Mouse (Mus musculus): ENCODE results near the gene Bag2. TPM values are rescaled to one million over a fixed set of nuclear protein-coding genes. Genes with fewer than 3 reads are reported as not detected.

The Bag2 gene
- 17.4 and 18.5 TPM in 2 replicates for polyA plus RNA-seq (2015; fragmentation: Nextera tagmentation; extraction: Ambion mirVana)

GRCm38 (mm10) chr1:33757491-33758041, at the start of gene Bag2:
Gene Bag2, minus strand, starts transcription at chr1:33757795.
- peaks cover 9% of the 10 kb centered on the region for H3K36me3 ChIP-seq
- no peaks in the 10 kb centered on the region for H3K9me3 ChIP-seq
- peak within 1 kb of the TSS; percentile 62 for H3K4me3 ChIP-seq (replicated peaks)
- peak within 1 kb of the TSS; percentile 97 for H3K4me2 ChIP-seq (replicated peaks)
- H3K4me1 ChIP-seq (replicated peaks) = peaks cover 21% of the 10 kb centered on the region
- H3K27ac ChIP-seq = no peak within 1 kb of the TSS
- peak; percentile 90 for ATAC-seq
- no peaks in the 10 kb centered on the region for H3K27me3 ChIP-seq
- peak within 1 kb of the TSS; percentile 81 for H3K9ac ChIP-seq (replicated peaks)
- 1% methylated on average over 61 of the region's 61 CpGs for WGBS

- 97% methylated on average over 2 of the region's 2 CpGs for WGBS
- Histone ChIP-seq H3K4me1 (replicated peaks) (no peaks in the 10 kb centered on the region), H3K27me3 (no peaks in the 10 kb centered on the region), H3K4me2 (replicated peaks) (no peak overlapping the region), H3K4me3 (replicated peaks) (no peak overlapping the region), H3K36me3 (peaks cover 70% of the 10 kb centered on the region), H3K9ac (replicated peaks) (no peak overlapping the region), H3K9me3 (no peaks in the 10 kb centered on the region), H3K27ac (no peak overlapping the region)
- no peak for ATAC-seq
Measured at GRCm38 (mm10) chr1:33803323-33803722, 45.7 kb upstream of the Bag2 start.

- Histone ChIP-seq H3K9me3 (no peaks in the 10 kb centered on the region), H3K36me3 (peaks cover 59% of the 10 kb centered on the region), H3K4me3 (replicated peaks) (no peak overlapping the region), H3K4me1 (replicated peaks) (no peaks in the 10 kb centered on the region), H3K4me2 (replicated peaks) (no peak overlapping the region), H3K9ac (replicated peaks) (no peak overlapping the region), H3K27me3 (no peaks in the 10 kb centered on the region), H3K27ac (no peak overlapping the region)
- no peak for ATAC-seq
- 90% methylated on average over 3 of the region's 3 CpGs for WGBS
Measured at GRCm38 (mm10) chr1:33799620-33800019, 42.0 kb upstream of the Bag2 start.

GRCm38 (mm10) chr1:33788493-33788892, 30.9 kb upstream of the Bag2 start:
- H3K9ac ChIP-seq (replicated peaks) = no peak overlapping the region
- no peak overlapping the region for H3K4me3 ChIP-seq (replicated peaks)
- H3K9me3 ChIP-seq = no peaks in the 10 kb centered on the region
- H3K4me2 ChIP-seq (replicated peaks) = no peak overlapping the region
- H3K4me1 ChIP-seq (replicated peaks) = no peaks in the 10 kb centered on the region
- H3K27ac ChIP-seq = no peak overlapping the region
- ATAC-seq = no peak
- no peaks in the 10 kb centered on the region for H3K27me3 ChIP-seq
- H3K36me3 ChIP-seq = peaks cover 6% of the 10 kb centered on the region
- 64% methylated on average over 3 of the region's 3 CpGs for WGBS

- ATAC-seq = no peak
- H3K9me3 ChIP-seq = no peaks in the 10 kb centered on the region
- peak overlapping the region; percentile 19; the same call in 1 of the 2 replicates for H3K27ac ChIP-seq
- H3K4me3 ChIP-seq (replicated peaks) = no peak overlapping the region
- WGBS = 88% methylated on average over 5 of the region's 5 CpGs
- no peak overlapping the region for H3K4me2 ChIP-seq (replicated peaks)
- peaks cover 8% of the 10 kb centered on the region for H3K36me3 ChIP-seq
- H3K4me1 ChIP-seq (replicated peaks) = no peaks in the 10 kb centered on the region
- no peak overlapping the region for H3K9ac ChIP-seq (replicated peaks)
- H3K27me3 ChIP-seq = no peaks in the 10 kb centered on the region
Measured at GRCm38 (mm10) chr1:33788072-33788471, 30.5 kb upstream of the Bag2 start.

- over 99% methylated on average over 5 of the region's 5 CpGs for WGBS
- H3K9ac ChIP-seq (replicated peaks) = no peak overlapping the region
- H3K4me3 ChIP-seq (replicated peaks) = no peak overlapping the region
- H3K4me2 ChIP-seq (replicated peaks) = no peak overlapping the region
- peaks cover 21% of the 10 kb centered on the region for H3K36me3 ChIP-seq
- no peak overlapping the region for H3K27ac ChIP-seq
- no peaks in the 10 kb centered on the region for H3K27me3 ChIP-seq
- H3K4me1 ChIP-seq (replicated peaks) = no peaks in the 10 kb centered on the region
- H3K9me3 ChIP-seq = no peaks in the 10 kb centered on the region
- no peak for ATAC-seq
Measured at GRCm38 (mm10) chr1:33784561-33784960, 27.0 kb upstream of the Bag2 start.

- H3K9me3 ChIP-seq = no peaks in the 10 kb centered on the region
- 91% methylated on average over 14 of the region's 14 CpGs for WGBS
- H3K36me3 ChIP-seq = peaks cover 56% of the 10 kb centered on the region
- H3K4me1 ChIP-seq (replicated peaks) = no peaks in the 10 kb centered on the region
- no peak overlapping the region for H3K4me2 ChIP-seq (replicated peaks)
- no peak overlapping the region for H3K9ac ChIP-seq (replicated peaks)
- H3K4me3 ChIP-seq (replicated peaks) = no peak overlapping the region
- no peak for ATAC-seq
- no peak overlapping the region for H3K27ac ChIP-seq
- H3K27me3 ChIP-seq = no peaks in the 10 kb centered on the region
Measured at GRCm38 (mm10) chr1:33776175-33776611, 18.6 kb upstream of the Bag2 start.

GRCm38 (mm10) chr1:33772106-33772505, 14.5 kb upstream of the Bag2 start:
- Histone ChIP-seq H3K9me3 (no peaks in the 10 kb centered on the region), H3K4me3 (replicated peaks) (no peak overlapping the region), H3K4me1 (replicated peaks) (no peaks in the 10 kb centered on the region), H3K27me3 (no peaks in the 10 kb centered on the region), H3K27ac (no peak overlapping the region), H3K36me3 (peaks cover 66% of the 10 kb centered on the region), H3K9ac (replicated peaks) (no peak overlapping the region), H3K4me2 (replicated peaks) (no peak overlapping the region)
- 96% methylated on average over 9 of the region's 9 CpGs for WGBS
- ATAC-seq = no peak

- no peak overlapping the region for H3K4me2 ChIP-seq (replicated peaks)
- no peak overlapping the region for H3K27ac ChIP-seq
- H3K4me1 ChIP-seq (replicated peaks) = no peaks in the 10 kb centered on the region
- no peak overlapping the region for H3K4me3 ChIP-seq (replicated peaks)
- no peak overlapping the region for H3K9ac ChIP-seq (replicated peaks)
- peaks cover 61% of the 10 kb centered on the region for H3K36me3 ChIP-seq
- ATAC-seq = no peak
- 89% methylated on average over 10 of the region's 10 CpGs for WGBS
- no peaks in the 10 kb centered on the region for H3K9me3 ChIP-seq
- no peaks in the 10 kb centered on the region for H3K27me3 ChIP-seq
Measured at GRCm38 (mm10) chr1:33771621-33772020, 14.0 kb upstream of the Bag2 start.

- Histone ChIP-seq H3K27ac (no peak overlapping the region), H3K9ac (replicated peaks) (no peak overlapping the region), H3K4me1 (replicated peaks) (no peaks in the 10 kb centered on the region), H3K9me3 (no peaks in the 10 kb centered on the region), H3K4me2 (replicated peaks) (no peak overlapping the region), H3K36me3 (peaks cover 57% of the 10 kb centered on the region), H3K27me3 (no peaks in the 10 kb centered on the region), H3K4me3 (replicated peaks) (no peak overlapping the region)
- ATAC-seq = no peak
Measured at GRCm38 (mm10) chr1:33768827-33769226, 11.2 kb upstream of the Bag2 start.

- no peak overlapping the region for H3K4me3 ChIP-seq (replicated peaks)
- no peak overlapping the region for H3K9ac ChIP-seq (replicated peaks)
- H3K9me3 ChIP-seq = no peaks in the 10 kb centered on the region
- WGBS = 31% methylated on average over 1 of the region's 1 CpGs
- H3K4me1 ChIP-seq (replicated peaks) = no peaks in the 10 kb centered on the region
- H3K36me3 ChIP-seq = peaks cover 56% of the 10 kb centered on the region
- no peak overlapping the region for H3K4me2 ChIP-seq (replicated peaks)
- no peaks in the 10 kb centered on the region for H3K27me3 ChIP-seq
- no peak for ATAC-seq
- no peak overlapping the region for H3K27ac ChIP-seq
Measured at GRCm38 (mm10) chr1:33768091-33768787, 10.6 kb upstream of the Bag2 start.

- Histone ChIP-seq H3K27ac (no peak overlapping the region), H3K4me2 (replicated peaks) (no peak overlapping the region), H3K4me1 (replicated peaks) (no peaks in the 10 kb centered on the region), H3K27me3 (no peaks in the 10 kb centered on the region), H3K9me3 (no peaks in the 10 kb centered on the region), H3K4me3 (replicated peaks) (no peak overlapping the region), H3K36me3 (peaks cover 52% of the 10 kb centered on the region), H3K9ac (replicated peaks) (no peak overlapping the region)
- no peak for ATAC-seq
- WGBS = 79% methylated on average over 16 of the region's 16 CpGs
Measured at GRCm38 (mm10) chr1:33766520-33767508, 9.2 kb upstream of the Bag2 start.
